Mouse (Mus musculus): Measurements from ENCODE around the gene Fgfr2.

The Fgfr2 gene

GRCm38 (mm10) chr7:132211920-132212701 is 911.0 kb downstream of the Fgfr2 start:
- DNase-seq (ENCODE audit: low spot score) = no peak

GRCm38 (mm10) chr7:132210616-132211015 is 912.5 kb downstream of the Fgfr2 start:
- DNase-seq (ENCODE audit: low spot score) = no peak

- no peak for DNase-seq (ENCODE audit: low spot score)
These were observed 914.1 kb downstream of the Fgfr2 start for GRCm38 (mm10) chr7:132208946-132209651.

GRCm38 (mm10) chr7:132204073-132204612 is 919.0 kb downstream of the Fgfr2 start:
- no peak for DNase-seq (ENCODE audit: low spot score)

GRCm38 (mm10) chr7:132199686-132200085 is 923.5 kb downstream of the Fgfr2 start:
- no peak for DNase-seq (ENCODE audit: low spot score)

- DNase-seq (ENCODE audit: low spot score) = no peak
These were observed 924.3 kb downstream of the Fgfr2 start for GRCm38 (mm10) chr7:132198806-132199205.

- DNase-seq (ENCODE audit: low spot score) = no peak
These were observed 925.2 kb downstream of the Fgfr2 start for GRCm38 (mm10) chr7:132197817-132198475.

- no peak for DNase-seq (ENCODE audit: low spot score)
These were observed 926.6 kb downstream of the Fgfr2 start for GRCm38 (mm10) chr7:132196581-132196980.

GRCm38 (mm10) chr7:132193606-132194005 is 929.5 kb downstream of the Fgfr2 start:
- no peak for DNase-seq (ENCODE audit: low spot score)

- DNase-seq (ENCODE audit: low spot score) = no peak
These were observed 935.7 kb downstream of the Fgfr2 start for GRCm38 (mm10) chr7:132187456-132187855.

GRCm38 (mm10) chr7:132183892-132184404 is 939.2 kb downstream of the Fgfr2 start:
- DNase-seq (ENCODE audit: low spot score) = no peak

- DNase-seq (ENCODE audit: low spot score) = no peak
These were observed 941.5 kb downstream of the Fgfr2 start for GRCm38 (mm10) chr7:132181586-132182198.

- DNase-seq (ENCODE audit: low spot score) = no peak
These were observed 942.1 kb downstream of the Fgfr2 start for GRCm38 (mm10) chr7:132181042-132181441.

GRCm38 (mm10) chr7:132179049-132179448 is 944.1 kb downstream of the Fgfr2 start:
- DNase-seq (ENCODE audit: low spot score) = no peak

GRCm38 (mm10) chr7:132174787-132175186 is 948.4 kb downstream of the Fgfr2 start:
- DNase-seq (ENCODE audit: low spot score) = no peak

- DNase-seq (ENCODE audit: low spot score) = no peak
These were observed 948.9 kb downstream of the Fgfr2 start for GRCm38 (mm10) chr7:132174296-132174695.

- DNase-seq (ENCODE audit: low spot score) = no peak
These were observed 950.9 kb downstream of the Fgfr2 start for GRCm38 (mm10) chr7:132172220-132172619.

- no peak for DNase-seq (ENCODE audit: low spot score)
These were observed 951.4 kb downstream of the Fgfr2 start for GRCm38 (mm10) chr7:132171716-132172115.

GRCm38 (mm10) chr7:132169419-132170169 is 953.6 kb downstream of the Fgfr2 start:
- no peak for DNase-seq (ENCODE audit: low spot score)

GRCm38 (mm10) chr7:132167239-132167638 is 955.9 kb downstream of the Fgfr2 start:
- no peak for DNase-seq (ENCODE audit: low spot score)

GRCm38 (mm10) chr7:132162254-132162653 is 960.9 kb downstream of the Fgfr2 start:
- no peak for DNase-seq (ENCODE audit: low spot score)

Data from lung, postnatal 25 days (tissue).